Comparison of ENCODE assay signal across 8 mouse cellular contexts in the genomic region with DNA sequence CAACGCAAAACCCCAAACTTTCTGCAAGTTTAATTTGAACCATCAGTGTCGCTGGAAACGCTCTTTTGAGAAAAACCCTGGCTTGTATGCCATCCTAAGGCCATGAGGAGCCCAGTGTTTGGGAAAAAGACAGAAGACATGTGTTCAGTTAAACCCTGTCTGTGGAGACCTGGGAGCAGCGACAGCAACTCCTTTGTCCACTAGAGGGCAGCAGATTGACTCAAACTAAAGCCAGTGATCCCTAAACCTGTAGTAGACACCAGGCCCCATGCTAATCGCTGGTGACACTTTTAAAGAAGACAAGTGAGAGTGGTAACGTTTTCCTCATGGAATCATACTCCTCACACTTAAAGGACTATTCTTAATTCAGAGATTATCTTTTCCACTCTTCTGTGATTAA.
DNase-seq lines count a peak whose midpoint lies in the region; ATAC-seq and TF ChIP-seq lines count a peak whose summit lies in the region.

No protein-coding gene starts in this region.

- no peaks in the 10 kb centered on the region for H3K27me3 ChIP-seq in testis, adult 2 months (ENCODE audit: control insufficient read depth, insufficient read depth, low read length)
- no peaks in the 10 kb centered on the region for H3K27me3 ChIP-seq in forebrain, embryonic 13.5 days
- no peaks in the 10 kb centered on the region for H3K27me3 ChIP-seq in hindbrain, embryonic 16.5 days (replicated peaks; ENCODE audit: control insufficient read depth, insufficient read depth, low read length)
- H3K27me3 ChIP-seq in midbrain, embryonic 10.5 days (ENCODE audit: low read depth, poor library complexity, severe bottlenecking) = no peaks in the 10 kb centered on the region

- DNase-seq in testis, postnatal 14 days (ENCODE audit: low spot score) = no peak
- peak; percentile 32 for DNase-seq in left cerebral cortex, adult 11 months (ENCODE audit: low spot score)
- DNase-seq in midbrain, embryonic 10.5 days (ENCODE audit: low spot score) = peak; percentile 68
- DNase-seq in right cerebral cortex, postnatal 14 days = peak; percentile 41

- 32% methylated on average over 6 of the region's 6 CpGs for WGBS in forebrain, embryonic 13.5 days
- 34% methylated on average over 6 of the region's 6 CpGs for WGBS in hindbrain, embryonic 16.5 days
- 44% methylated on average over 6 of the region's 6 CpGs for WGBS in midbrain, embryonic 10.5 days

- no peak overlapping the region for H3K4me2 ChIP-seq in forebrain, embryonic 13.5 days
- no peak overlapping the region for H3K4me2 ChIP-seq in hindbrain, embryonic 16.5 days (ENCODE audit: low read length)

- no peak overlapping the region for H3K27ac ChIP-seq in testis, adult 2 months (ENCODE audit: control insufficient read depth, insufficient read depth, low read depth, low read length)
- no peak overlapping the region for H3K27ac ChIP-seq in forebrain, embryonic 13.5 days
- no peak overlapping the region for H3K27ac ChIP-seq in hindbrain, embryonic 16.5 days (ENCODE audit: low read depth, low read length)
- H3K27ac ChIP-seq in midbrain, embryonic 10.5 days (replicated peaks) = no peak overlapping the region

- peak; percentile 85 for ATAC-seq in cerebellum, adult (ENCODE audit: insufficient number of reproducible peaks, low FRiP score, low TSS enrichment)
- peak; percentile 65 for ATAC-seq in forebrain, embryonic 13.5 days
- ATAC-seq in hindbrain, embryonic 16.5 days = peak; percentile 79

- H3K9me3 ChIP-seq in forebrain, embryonic 13.5 days (replicated peaks) = no peaks in the 10 kb centered on the region
- H3K9me3 ChIP-seq in hindbrain, embryonic 16.5 days (ENCODE audit: control insufficient read depth, low read length) = no peaks in the 10 kb centered on the region
- no peaks in the 10 kb centered on the region for H3K9me3 ChIP-seq in midbrain, embryonic 10.5 days (replicated peaks)

- TF ChIP-seq POLR2A in testis, adult 2 months (IDR thresholded peaks at IDR 0.05; ENCODE audit: control insufficient read depth, low read depth, low read length) = no peak

- H3K36me3 ChIP-seq in testis, adult 2 months (ENCODE audit: control insufficient read depth, insufficient read depth, low read length) = no peaks in the 10 kb centered on the region
- H3K36me3 ChIP-seq in forebrain, embryonic 13.5 days (ENCODE audit: poor library complexity, severe bottlenecking) = no peaks in the 10 kb centered on the region
- no peaks in the 10 kb centered on the region for H3K36me3 ChIP-seq in hindbrain, embryonic 16.5 days (ENCODE audit: control insufficient read depth, insufficient read depth, low read length)
- no peaks in the 10 kb centered on the region for H3K36me3 ChIP-seq in midbrain, embryonic 10.5 days

- peak; percentile 42; the same call in 1 of the 2 replicates for TF ChIP-seq CTCF in testis, adult 2 months (IDR thresholded peaks at IDR 0.05; ENCODE audit: control insufficient read depth, insufficient read depth, insufficient replicate concordance, low read depth, low read length)

- H3K4me3 ChIP-seq in testis, adult 2 months (ENCODE audit: control insufficient read depth, low read depth, low read length) = no peak overlapping the region
- H3K4me3 ChIP-seq in forebrain, embryonic 13.5 days = no peak overlapping the region
- no peak overlapping the region for H3K4me3 ChIP-seq in hindbrain, embryonic 16.5 days (ENCODE audit: low read length)
- H3K4me3 ChIP-seq in midbrain, embryonic 10.5 days = no peak overlapping the region

- H3K4me1 ChIP-seq in testis, adult 2 months (ENCODE audit: control insufficient read depth, insufficient read depth, low read length) = no peaks in the 10 kb centered on the region
- H3K4me1 ChIP-seq in forebrain, embryonic 13.5 days = no peaks in the 10 kb centered on the region
- no peaks in the 10 kb centered on the region for H3K4me1 ChIP-seq in hindbrain, embryonic 16.5 days (ENCODE audit: control insufficient read depth, insufficient read depth, low read depth, low read length)
- no peaks in the 10 kb centered on the region for H3K4me1 ChIP-seq in midbrain, embryonic 10.5 days

- H3K9ac ChIP-seq in forebrain, embryonic 13.5 days = no peak overlapping the region
- no peak overlapping the region for H3K9ac ChIP-seq in hindbrain, embryonic 16.5 days (ENCODE audit: low read depth, low read length)
